Mouse (Mus musculus): ENCODE measurements at regions not wholly inside any gene's neighbourhood (a gene's known extent, or its start where the extent isn't known, plus 50 kb on each side); places are given as distances from the start of the nearest gene placed in this dataset.

DNA sequence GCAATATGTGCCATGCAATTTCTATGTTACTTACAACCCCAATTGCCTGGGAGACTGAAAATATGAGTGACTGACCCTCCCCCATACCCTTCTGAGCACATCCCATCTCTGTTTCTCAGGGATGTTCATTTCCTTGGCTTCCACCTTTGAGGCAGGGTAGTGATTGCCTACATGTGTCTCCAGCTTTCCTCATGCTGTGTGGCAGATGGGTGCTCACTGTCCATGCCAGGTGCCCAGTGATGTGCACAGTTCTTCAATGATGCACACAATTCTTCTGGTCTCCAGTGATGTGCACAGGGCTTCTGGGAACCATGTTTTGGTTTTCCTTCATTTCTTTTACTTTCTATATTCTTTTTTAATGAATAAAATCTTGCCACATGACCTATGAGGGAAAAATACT lies 821.4 kb upstream of the 2610301B20Rik start:
- no peak overlapping the region for H3K9ac ChIP-seq
- TF ChIP-seq CTCF (IDR thresholded peaks at IDR 0.05; ENCODE audit: low read depth): no peak
- H3K27ac ChIP-seq (ENCODE audit: low read depth): no peak overlapping the region
- no peaks in the 10 kb centered on the region for H3K4me1 ChIP-seq (ENCODE audit: insufficient read depth)
- H3K9me3 ChIP-seq (ENCODE audit: low read depth, low read length): no peaks in the 10 kb centered on the region
- H3K36me3 ChIP-seq (ENCODE audit: insufficient read depth): no peaks in the 10 kb centered on the region
- no peaks in the 10 kb centered on the region for H3K27me3 ChIP-seq (ENCODE audit: insufficient read depth, low read length)
- no peak overlapping the region for H3K4me2 ChIP-seq
- no peak for DNase-seq
- no peak overlapping the region for H3K4me3 ChIP-seq (ENCODE audit: low read depth, low read length)
- ATAC-seq (ENCODE audit: insufficient read depth): no peak

GRCm38 (mm10) chr4:10072500-10073106 lies 801.7 kb upstream of the 2610301B20Rik start:
- peak; percentile 11 for DNase-seq
- no peaks in the 10 kb centered on the region for H3K36me3 ChIP-seq (ENCODE audit: insufficient read depth)
- no peaks in the 10 kb centered on the region for H3K9me3 ChIP-seq (ENCODE audit: low read depth, low read length)
- no peak for TF ChIP-seq CTCF (IDR thresholded peaks at IDR 0.05; ENCODE audit: low read depth)
- H3K27me3 ChIP-seq (ENCODE audit: insufficient read depth, low read length): no peaks in the 10 kb centered on the region
- no peak overlapping the region for H3K9ac ChIP-seq
- H3K4me1 ChIP-seq (ENCODE audit: insufficient read depth): no peaks in the 10 kb centered on the region
- 44% methylated on average over 5 of the region's 5 CpGs for WGBS
- H3K4me3 ChIP-seq (ENCODE audit: low read depth, low read length): no peak overlapping the region
- H3K4me2 ChIP-seq: no peak overlapping the region
- peak; percentile 35; the same call in 1 of the 2 replicates for ATAC-seq (ENCODE audit: insufficient read depth)
- H3K27ac ChIP-seq (ENCODE audit: low read depth): no peak overlapping the region

- Histone ChIP-seq H3K27ac (ENCODE audit: low read depth) (0 out of 2 replicates have a peak overlapping the region, but pooled peaks have one; percentile 1), H3K4me2 (no peak overlapping the region), H3K27me3 (ENCODE audit: insufficient read depth, low read length) (no peaks in the 10 kb centered on the region), H3K36me3 (ENCODE audit: insufficient read depth) (no peaks in the 10 kb centered on the region), H3K4me3 (ENCODE audit: low read depth, low read length) (no peak overlapping the region), H3K9me3 (ENCODE audit: low read depth, low read length) (no peaks in the 10 kb centered on the region), H3K9ac (no peak overlapping the region), H3K4me1 (ENCODE audit: insufficient read depth) (no peaks in the 10 kb centered on the region)
- no peak for ATAC-seq (ENCODE audit: insufficient read depth)
- peak; percentile 43 for DNase-seq
- WGBS: 53% methylated on average over 3 of the region's 3 CpGs
- no peak for TF ChIP-seq CTCF (IDR thresholded peaks at IDR 0.05; ENCODE audit: low read depth)
Observed at GRCm38 (mm10) chr4:10079565-10080169, 794.6 kb upstream of the 2610301B20Rik start.

DNA sequence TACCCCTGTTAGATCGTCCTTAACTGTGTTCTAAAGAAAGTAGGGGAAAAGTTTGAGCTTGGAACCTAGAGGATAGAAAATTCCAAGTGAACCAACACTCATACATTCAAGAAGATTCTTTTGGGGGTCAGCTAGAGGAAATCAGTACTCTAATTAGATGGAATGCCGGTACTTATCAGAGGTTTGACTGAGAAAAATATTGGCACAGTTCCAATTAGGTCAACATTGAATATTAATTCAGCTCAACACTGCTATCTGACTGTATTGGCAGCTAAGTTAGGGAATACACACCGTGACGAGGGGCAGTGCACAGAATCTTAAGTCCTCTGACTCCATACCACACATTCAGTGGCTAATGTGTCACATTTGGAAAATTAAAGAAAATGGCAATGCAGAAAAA lies 759.5 kb upstream of the 2610301B20Rik start:
- DNase-seq (peak; percentile 2), ATAC-seq (ENCODE audit: insufficient read depth) (no peak)
- TF ChIP-seq CTCF (IDR thresholded peaks at IDR 0.05; ENCODE audit: low read depth): no peak
- Histone ChIP-seq H3K27me3 (ENCODE audit: insufficient read depth, low read length) (no peaks in the 10 kb centered on the region), H3K4me3 (ENCODE audit: low read depth, low read length) (no peak overlapping the region), H3K9ac (no peak overlapping the region), H3K9me3 (ENCODE audit: low read depth, low read length) (no peaks in the 10 kb centered on the region), H3K4me1 (ENCODE audit: insufficient read depth) (no peaks in the 10 kb centered on the region), H3K36me3 (ENCODE audit: insufficient read depth) (no peaks in the 10 kb centered on the region), H3K4me2 (no peak overlapping the region), H3K27ac (ENCODE audit: low read depth) (no peak overlapping the region)
- 39% methylated on average over 4 of the region's 4 CpGs for WGBS

DNA sequence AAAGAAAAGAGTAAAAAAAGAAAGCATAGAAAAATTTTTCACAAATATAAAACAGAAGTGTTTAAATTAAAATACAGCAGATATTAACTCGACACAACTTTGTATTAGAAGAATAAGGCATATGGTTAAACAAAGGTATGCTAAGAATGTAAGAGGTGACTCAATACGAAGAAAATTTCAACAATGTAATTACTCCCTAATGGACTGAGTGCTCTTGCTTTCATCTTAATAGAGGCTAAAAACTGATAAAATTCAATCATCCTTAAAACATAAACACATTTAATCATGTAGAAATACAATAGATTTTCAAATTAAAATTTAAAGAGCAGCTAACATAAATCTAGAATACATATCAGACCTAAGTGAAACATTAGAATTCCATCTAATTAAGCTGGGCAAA lies 756.3 kb upstream of the 2610301B20Rik start:
- Histone ChIP-seq H3K9ac (no peak overlapping the region), H3K4me1 (ENCODE audit: insufficient read depth) (no peaks in the 10 kb centered on the region), H3K27ac (ENCODE audit: low read depth) (no peak overlapping the region), H3K36me3 (ENCODE audit: insufficient read depth) (no peaks in the 10 kb centered on the region), H3K4me2 (no peak overlapping the region), H3K27me3 (ENCODE audit: insufficient read depth, low read length) (no peaks in the 10 kb centered on the region), H3K4me3 (ENCODE audit: low read depth, low read length) (no peak overlapping the region), H3K9me3 (ENCODE audit: low read depth, low read length) (no peaks in the 10 kb centered on the region)
- 37% methylated on average over 2 of the region's 2 CpGs for WGBS
- ATAC-seq (ENCODE audit: insufficient read depth) (no peak), DNase-seq (no peak)
- no peak for TF ChIP-seq CTCF (IDR thresholded peaks at IDR 0.05; ENCODE audit: low read depth)

- H3K9me3 ChIP-seq (ENCODE audit: low read depth, low read length): no peaks in the 10 kb centered on the region
- no peaks in the 10 kb centered on the region for H3K27me3 ChIP-seq (ENCODE audit: insufficient read depth, low read length)
- no peak for TF ChIP-seq CTCF (IDR thresholded peaks at IDR 0.05; ENCODE audit: low read depth)
- H3K27ac ChIP-seq (ENCODE audit: low read depth): no peak overlapping the region
- no peak overlapping the region for H3K9ac ChIP-seq
- no peak overlapping the region for H3K4me3 ChIP-seq (ENCODE audit: low read depth, low read length)
- H3K4me2 ChIP-seq: no peak overlapping the region
- no peak for DNase-seq
- ATAC-seq (ENCODE audit: insufficient read depth): no peak
- 64% methylated on average over 2 of the region's 2 CpGs for WGBS
- H3K36me3 ChIP-seq (ENCODE audit: insufficient read depth): no peaks in the 10 kb centered on the region
- no peaks in the 10 kb centered on the region for H3K4me1 ChIP-seq (ENCODE audit: insufficient read depth)
Observed at GRCm38 (mm10) chr4:10124252-10124651, 750.0 kb upstream of the 2610301B20Rik start.

GRCm38 (mm10) chr4:10141238-10141934 lies 732.9 kb upstream of the 2610301B20Rik start:
- Histone ChIP-seq H3K4me1 (ENCODE audit: insufficient read depth) (no peaks in the 10 kb centered on the region), H3K27ac (ENCODE audit: low read depth) (no peak overlapping the region), H3K4me2 (no peak overlapping the region), H3K9me3 (ENCODE audit: low read depth, low read length) (no peaks in the 10 kb centered on the region), H3K36me3 (ENCODE audit: insufficient read depth) (no peaks in the 10 kb centered on the region), H3K4me3 (ENCODE audit: low read depth, low read length) (no peak overlapping the region), H3K9ac (no peak overlapping the region), H3K27me3 (ENCODE audit: insufficient read depth, low read length) (no peaks in the 10 kb centered on the region)
- 69% methylated on average over 6 of the region's 6 CpGs for WGBS
- no peak for TF ChIP-seq CTCF (IDR thresholded peaks at IDR 0.05; ENCODE audit: low read depth)
- ATAC-seq (ENCODE audit: insufficient read depth): no peak
- no peak for DNase-seq

All from lung, embryonic 14.5 days (tissue).